Mouse (Mus musculus) hindbrain, embryonic 15.5 days (tissue): ENCODE results near the gene Gm13697. TPM values are rescaled to one million over a fixed set of nuclear protein-coding genes. Genes with fewer than 3 reads are reported as not detected.
"Not testable (repeated sequence)": the region's sequence is repeated elsewhere in the genome, so short reads cannot be mapped to it uniquely, and the experiment has no call there.

Experiments used
- ATAC-seq: fragments of 200-750 bp; cut with Nextera tagmentation; 2 replicates; pipeline ENCODE4 v1.8.0; 2017; ENCODE audit warnings: low read depth, moderate number of reproducible peaks, moderate TSS enrichment; ENCODE audit not compliant: low FRiP score
- H3K27ac ChIP-seq: fragments of 300-500 bp; sonication (generic); replicated peaks from 2 replicates; pipeline ENCODE4 v1.5.1; 2015; ENCODE audit warnings: mild to moderate bottlenecking, inconsistent platforms
- H3K27me3 ChIP-seq: fragments of 300-500 bp; sonication (generic); 2 replicates; pipeline ENCODE4 v1.6.1; 2015; ENCODE audit warnings: control low read depth, inconsistent platforms
- H3K36me3 ChIP-seq: fragments of 300-500 bp; sonication (generic); 2 replicates; pipeline ENCODE4 v1.6.1; 2015; ENCODE audit warnings: control low read depth, inconsistent platforms
- H3K4me1 ChIP-seq: fragments of 300-500 bp; sonication (generic); replicated peaks from 2 replicates; pipeline ENCODE4 v1.6.1; 2015; ENCODE audit warnings: control low read depth, inconsistent platforms
- H3K4me2 ChIP-seq: fragments of 300-500 bp; sonication (generic); 2 replicates; pipeline ENCODE4 v1.6.1; 2015; ENCODE audit warnings: moderate library complexity, mild to moderate bottlenecking, inconsistent platforms
- H3K4me3 ChIP-seq: fragments of 300-500 bp; sonication (generic); 2 replicates; pipeline ENCODE4 v1.5.1; 2015; ENCODE audit warnings: mild to moderate bottlenecking, inconsistent platforms
- H3K9ac ChIP-seq: fragments of 300-500 bp; sonication (generic); 2 replicates; pipeline ENCODE4 v1.6.1; 2015; ENCODE audit warnings: inconsistent platforms
- H3K9me3 ChIP-seq: fragments of 300-500 bp; sonication (generic); 2 replicates; pipeline ENCODE4 v1.6.1; 2016; ENCODE audit warnings: control low read depth, inconsistent platforms
- WGBS: fragments of 180-500 bp; shearing (Covaris S2); methylation state at CpG from one replicate; pipeline ENCODE4 v1.1.7; 2015; 5-methylcytosine and 5-hydroxymethylcytosine counted together
- polyA plus RNA-seq: library from polyadenylated mRNA; unstranded; fragments of >200 nt; fragmentation: Nextera tagmentation; extraction: Ambion mirVana; gene quantifications from 2 replicates; pipeline ENCODE4 v1.2.1, GENCODE M21; 2015

Gene Gm13697
- polyA plus RNA-seq, 1 experiment from 2014 or later, result not detected

GRCm38 (mm10) chr2:84008913-84009312 is 24.4 kb downstream of the Gm13697 start:
- Histone ChIP-seq H3K36me3 (no peaks in the 10 kb centered on the region), H3K27me3 (no peaks in the 10 kb centered on the region), H3K9ac (no peak overlapping the region), H3K9me3 (no peaks in the 10 kb centered on the region), H3K4me2 (no peak overlapping the region), H3K4me1 (no peaks in the 10 kb centered on the region), H3K4me3 (no peak overlapping the region), H3K27ac (no peak overlapping the region)
- ATAC-seq, result no peak
- WGBS, result 57% methylated on average over 1 of the region's 1 CpGs

- Histone ChIP-seq H3K9ac (no peak overlapping the region), H3K36me3 (no peaks in the 10 kb centered on the region), H3K4me3 (no peak overlapping the region), H3K4me1 (no peaks in the 10 kb centered on the region), H3K4me2 (no peak overlapping the region), H3K9me3 (no peaks in the 10 kb centered on the region), H3K27ac (no peak overlapping the region), H3K27me3 (no peaks in the 10 kb centered on the region)
- WGBS, result 78% methylated on average over 3 of the region's 3 CpGs
- no peak for ATAC-seq
Observed at GRCm38 (mm10) chr2:84009818-84010217, 25.3 kb downstream of the Gm13697 start.

- 82% methylated on average over 6 of the region's 6 CpGs for WGBS
- no peak for ATAC-seq
- Histone ChIP-seq H3K36me3 (no peaks in the 10 kb centered on the region), H3K4me2 (no peak overlapping the region), H3K4me3 (no peak overlapping the region), H3K27me3 (no peaks in the 10 kb centered on the region), H3K9me3 (no peaks in the 10 kb centered on the region), H3K9ac (no peak overlapping the region), H3K27ac (no peak overlapping the region), H3K4me1 (no peaks in the 10 kb centered on the region)
Observed at GRCm38 (mm10) chr2:84014572-84014971, 30.0 kb downstream of the Gm13697 start.

GRCm38 (mm10) chr2:84016291-84016690 is 31.7 kb downstream of the Gm13697 start:
- WGBS, result 74% methylated on average over 5 of the region's 5 CpGs
- ATAC-seq, H3K4me1 ChIP-seq, H3K9ac ChIP-seq, H3K27ac ChIP-seq, H3K27me3 ChIP-seq, H3K4me3 ChIP-seq, H3K4me2 ChIP-seq, H3K36me3 ChIP-seq, H3K9me3 ChIP-seq: not testable (repeated sequence)

- no peak overlapping the region for H3K4me3 ChIP-seq
- H3K36me3 ChIP-seq, result no peaks in the 10 kb centered on the region
- H3K4me1 ChIP-seq, result no peaks in the 10 kb centered on the region
- ATAC-seq, result no peak
- 78% methylated on average over 3 of the region's 3 CpGs for WGBS
- no peak overlapping the region for H3K4me2 ChIP-seq
- no peaks in the 10 kb centered on the region for H3K9me3 ChIP-seq
- no peak overlapping the region for H3K27ac ChIP-seq
- H3K9ac ChIP-seq, result no peak overlapping the region
- H3K27me3 ChIP-seq, result no peaks in the 10 kb centered on the region
Observed at GRCm38 (mm10) chr2:84018330-84018729, 33.8 kb downstream of the Gm13697 start.

- no peak for ATAC-seq
- Histone ChIP-seq H3K4me1 (no peaks in the 10 kb centered on the region), H3K36me3 (no peaks in the 10 kb centered on the region), H3K9me3 (no peaks in the 10 kb centered on the region), H3K4me3 (no peak overlapping the region), H3K9ac (no peak overlapping the region), H3K27me3 (no peaks in the 10 kb centered on the region), H3K4me2 (no peak overlapping the region), H3K27ac (no peak overlapping the region)
- 77% methylated on average over 8 of the region's 8 CpGs for WGBS
Observed at GRCm38 (mm10) chr2:84019519-84020305, 35.2 kb downstream of the Gm13697 start.

GRCm38 (mm10) chr2:84021930-84022329 is 37.4 kb downstream of the Gm13697 start:
- 0 out of 2 replicates have a peak, but pooled peaks cover 2% of the 10 kb centered on the region for H3K4me1 ChIP-seq
- H3K27me3 ChIP-seq, result no peaks in the 10 kb centered on the region
- no peak overlapping the region for H3K27ac ChIP-seq
- ATAC-seq, result no peak
- no peaks in the 10 kb centered on the region for H3K9me3 ChIP-seq
- WGBS, result 82% methylated on average over 2 of the region's 2 CpGs
- no peak overlapping the region for H3K9ac ChIP-seq
- no peaks in the 10 kb centered on the region for H3K36me3 ChIP-seq
- no peak overlapping the region for H3K4me3 ChIP-seq
- no peak overlapping the region for H3K4me2 ChIP-seq

GRCm38 (mm10) chr2:84022905-84023304 is 38.4 kb downstream of the Gm13697 start:
- Histone ChIP-seq H3K9me3 (no peaks in the 10 kb centered on the region), H3K36me3 (no peaks in the 10 kb centered on the region), H3K9ac (no peak overlapping the region), H3K4me2 (no peak overlapping the region), H3K27ac (no peak overlapping the region), H3K27me3 (no peaks in the 10 kb centered on the region), H3K4me3 (no peak overlapping the region), H3K4me1 (0 out of 2 replicates have a peak, but pooled peaks cover 2% of the 10 kb centered on the region)
- 95% methylated on average over 2 of the region's 2 CpGs for WGBS
- no peak for ATAC-seq

- no peak for ATAC-seq
- no peak overlapping the region for H3K27ac ChIP-seq
- no peaks in the 10 kb centered on the region for H3K9me3 ChIP-seq
- H3K36me3 ChIP-seq, result no peaks in the 10 kb centered on the region
- H3K9ac ChIP-seq, result no peak overlapping the region
- H3K4me3 ChIP-seq, result no peak overlapping the region
- H3K4me2 ChIP-seq, result no peak overlapping the region
- 0 out of 2 replicates have a peak, but pooled peaks cover 2% of the 10 kb centered on the region for H3K4me1 ChIP-seq
- no peaks in the 10 kb centered on the region for H3K27me3 ChIP-seq
- 86% methylated on average over 2 of the region's 2 CpGs for WGBS
Observed at GRCm38 (mm10) chr2:84023319-84023718, 38.8 kb downstream of the Gm13697 start.

- Histone ChIP-seq H3K36me3 (no peaks in the 10 kb centered on the region), H3K4me2 (no peak overlapping the region), H3K4me3 (no peak overlapping the region), H3K9ac (no peak overlapping the region), H3K27me3 (no peaks in the 10 kb centered on the region), H3K27ac (no peak overlapping the region), H3K9me3 (no peaks in the 10 kb centered on the region), H3K4me1 (0 out of 2 replicates have a peak, but pooled peaks cover 2% of the 10 kb centered on the region)
- 59% methylated on average over 4 of the region's 4 CpGs for WGBS
- ATAC-seq, result no peak
Observed at GRCm38 (mm10) chr2:84025217-84025616, 40.7 kb downstream of the Gm13697 start.

- H3K27me3 ChIP-seq, result no peaks in the 10 kb centered on the region
- ATAC-seq, result no peak
- H3K4me3 ChIP-seq, result no peak overlapping the region
- no peak overlapping the region for H3K4me2 ChIP-seq
- H3K9me3 ChIP-seq, result no peaks in the 10 kb centered on the region
- WGBS, result 83% methylated on average over 2 of the region's 2 CpGs
- H3K36me3 ChIP-seq, result no peaks in the 10 kb centered on the region
- H3K9ac ChIP-seq, result no peak overlapping the region
- H3K4me1 ChIP-seq, result no peaks in the 10 kb centered on the region
- no peak overlapping the region for H3K27ac ChIP-seq
Observed at GRCm38 (mm10) chr2:84032505-84032904, 48.0 kb downstream of the Gm13697 start.

- no peak overlapping the region for H3K4me3 ChIP-seq
- no peaks in the 10 kb centered on the region for H3K4me1 ChIP-seq
Observed at GRCm38 (mm10) chr2:84035997-84036396, 51.5 kb downstream of the Gm13697 start.

More at GRCm38 (mm10) chr2:84035997-84036396, 51.5 kb downstream of the Gm13697 start:
- Histone ChIP-seq H3K36me3 (no peaks in the 10 kb centered on the region), H3K9ac (no peak overlapping the region), H3K9me3 (no peaks in the 10 kb centered on the region), H3K4me2 (no peak overlapping the region), H3K27me3 (no peaks in the 10 kb centered on the region), H3K27ac (no peak overlapping the region)
- ATAC-seq, result no peak
- WGBS, result 89% methylated on average over 4 of the region's 4 CpGs
